Mouse (Mus musculus): ENCODE measurements around the gene Mylk3.

- no peak for TF ChIP-seq HCFC1 (IDR thresholded peaks at IDR 0.05; ENCODE audit: borderline replicate concordance, insufficient read depth, low read length)
- TF ChIP-seq CHD2 (IDR thresholded peaks at IDR 0.05; ENCODE audit: low read depth, low read length): no peak
Observed at GRCm38 (mm10) chr8:85427026-85427425, 40.9 kb upstream of the Mylk3 start.
